Mouse (Mus musculus) frontal cortex, adult (tissue): ENCODE results near the gene Orc5.
A peak's percentile ranks its signal among the peaks of the same experiment; 100 is the strongest.
"Not testable (repeated sequence)": the region's sequence is repeated elsewhere in the genome, so short reads cannot be mapped to it uniquely, and the experiment has no call there.

Experiments used
- ATAC-seq: cut with Nextera tagmentation; 2 replicates; pipeline ENCODE4 v1.9.2; 2017; ENCODE audit warnings: mild to moderate bottlenecking, moderate library complexity, mixed read lengths; ENCODE audit not compliant: low TSS enrichment

Gene Orc5

GRCm38 (mm10) chr5:22536695-22537094 is 13.5 kb downstream of the Orc5 start:
- ATAC-seq: no peak

GRCm38 (mm10) chr5:22532571-22532970 is 17.7 kb downstream of the Orc5 start:
- no peak for ATAC-seq

DNA sequence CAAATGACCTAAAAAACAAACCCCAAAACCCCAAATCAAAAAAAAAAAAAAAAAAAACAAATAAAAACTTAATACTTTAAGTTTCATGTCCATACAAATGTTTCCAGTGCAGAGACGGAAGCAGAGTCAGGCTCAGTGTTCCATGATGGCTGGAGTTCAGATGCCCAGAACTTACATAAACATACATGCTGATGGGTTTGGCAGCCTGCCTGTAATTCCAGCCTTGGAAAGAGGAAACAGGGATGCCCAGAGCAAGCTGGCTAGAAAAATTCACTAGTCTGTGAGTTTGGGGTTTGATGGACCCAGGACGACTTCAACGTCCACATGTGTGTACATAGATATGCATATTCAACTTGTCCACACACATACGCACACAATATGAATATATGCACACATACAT is 27.6 kb downstream of the Orc5 start:
- peak; percentile 81 for ATAC-seq

- no peak for ATAC-seq
Observed at GRCm38 (mm10) chr5:22519708-22520107, 30.5 kb downstream of the Orc5 start.

DNA sequence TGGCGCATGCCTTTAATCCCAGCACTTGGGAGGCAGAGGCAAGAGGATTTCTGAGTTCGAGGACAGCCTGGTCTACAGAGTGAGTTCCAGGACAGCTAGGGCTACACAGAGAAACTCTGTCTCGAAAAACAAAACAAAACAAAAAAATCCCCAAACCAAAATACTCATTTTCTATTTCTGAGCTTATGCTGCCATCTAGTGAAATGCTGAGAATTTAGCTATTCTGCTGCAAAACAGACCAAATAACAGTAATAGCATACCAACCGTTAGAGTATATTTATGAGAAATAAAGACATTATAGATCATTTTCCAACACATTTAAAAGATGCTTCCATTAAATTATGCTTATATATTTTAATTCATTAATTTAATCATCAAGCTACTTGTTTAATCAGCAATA is 34.5 kb downstream of the Orc5 start:
- not testable (repeated sequence) for ATAC-seq

DNA sequence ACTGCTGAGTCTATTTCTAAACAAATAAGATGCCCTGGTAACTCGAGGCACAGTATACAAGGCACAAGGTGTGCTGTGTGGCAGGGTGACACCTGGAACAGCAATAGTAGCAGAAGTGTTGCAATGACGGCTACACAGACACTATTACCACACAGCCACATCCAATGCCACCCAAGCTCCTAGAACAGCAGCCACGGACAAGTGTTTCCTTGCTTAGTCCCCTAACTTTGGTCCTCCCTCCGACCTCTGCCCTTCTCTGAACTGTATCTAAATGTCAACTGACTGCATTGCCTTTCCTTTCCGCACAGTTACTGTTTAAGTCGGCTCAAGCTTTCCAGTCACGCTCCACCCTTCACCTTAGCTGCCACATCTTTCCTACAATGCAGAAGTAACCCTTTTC is 36.0 kb downstream of the Orc5 start:
- 0 out of 2 replicates have a peak, but pooled peaks have one; percentile 6 for ATAC-seq

DNA sequence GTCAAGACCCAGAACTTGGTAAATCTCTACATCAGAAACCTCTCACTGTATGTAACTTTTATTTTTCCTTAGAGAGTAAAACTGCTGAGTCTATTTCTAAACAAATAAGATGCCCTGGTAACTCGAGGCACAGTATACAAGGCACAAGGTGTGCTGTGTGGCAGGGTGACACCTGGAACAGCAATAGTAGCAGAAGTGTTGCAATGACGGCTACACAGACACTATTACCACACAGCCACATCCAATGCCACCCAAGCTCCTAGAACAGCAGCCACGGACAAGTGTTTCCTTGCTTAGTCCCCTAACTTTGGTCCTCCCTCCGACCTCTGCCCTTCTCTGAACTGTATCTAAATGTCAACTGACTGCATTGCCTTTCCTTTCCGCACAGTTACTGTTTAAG is 37.6 kb downstream of the Orc5 start:
- not testable (repeated sequence) for ATAC-seq

DNA sequence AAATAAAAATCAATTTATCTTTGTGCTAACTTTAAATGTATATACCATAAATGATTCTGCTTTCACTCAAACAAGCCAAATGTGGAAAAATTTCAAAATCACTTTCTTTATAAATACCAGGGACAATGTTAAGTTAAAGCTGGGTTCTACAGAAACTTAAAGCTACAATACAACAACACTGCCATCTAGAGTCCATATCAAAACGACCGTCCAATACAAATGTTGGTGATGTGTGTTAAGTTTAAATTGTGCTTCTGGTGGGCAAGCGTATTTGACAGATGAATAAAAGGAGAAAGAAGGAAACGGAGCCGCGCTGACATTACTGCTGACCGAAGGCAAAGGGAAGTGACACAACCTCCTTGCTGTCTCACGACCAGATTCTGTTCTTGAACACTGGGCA is 38.4 kb downstream of the Orc5 start:
- peak; percentile 53; the same call in 1 of the 2 replicates for ATAC-seq

DNA sequence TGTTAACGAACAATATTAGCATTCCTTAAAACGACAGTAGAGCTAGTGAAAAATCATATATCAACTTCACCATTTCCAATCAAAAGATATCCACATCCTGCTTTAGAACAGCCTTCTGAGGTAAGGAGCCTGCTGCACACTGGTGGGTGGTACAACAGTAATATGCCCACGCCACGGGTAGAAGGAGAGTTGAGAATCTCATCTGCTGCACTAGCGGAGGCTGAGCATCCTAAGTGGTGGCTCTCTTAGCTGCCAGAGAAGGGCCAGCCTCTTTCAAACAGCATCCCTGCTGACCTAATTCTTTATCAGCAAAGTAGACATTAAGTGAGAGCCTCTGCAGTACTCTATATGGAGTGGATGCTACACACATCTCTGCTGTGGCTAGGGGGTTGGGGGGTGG is 41.7 kb downstream of the Orc5 start:
- peak; percentile 98 for ATAC-seq

DNA sequence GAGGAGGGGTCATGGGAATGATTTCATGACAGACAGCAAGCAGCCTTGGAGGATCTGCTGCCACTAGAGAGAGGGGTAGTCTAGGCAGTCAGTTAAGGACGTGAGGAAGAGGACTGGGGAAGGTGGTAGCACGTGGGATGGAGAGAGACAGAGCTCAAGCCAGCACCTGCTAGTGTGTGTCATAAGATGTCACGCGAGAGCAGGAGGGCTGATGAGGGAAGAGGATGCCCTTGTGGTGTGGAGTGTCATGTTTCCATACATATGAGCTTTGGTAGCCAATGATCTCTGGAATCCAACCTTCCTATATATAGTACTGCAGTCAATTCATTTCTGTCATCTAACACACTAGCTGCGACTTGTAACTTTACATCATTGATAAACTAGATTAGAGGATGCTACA is 50.8 kb downstream of the Orc5 start:
- ATAC-seq: no peak

DNA sequence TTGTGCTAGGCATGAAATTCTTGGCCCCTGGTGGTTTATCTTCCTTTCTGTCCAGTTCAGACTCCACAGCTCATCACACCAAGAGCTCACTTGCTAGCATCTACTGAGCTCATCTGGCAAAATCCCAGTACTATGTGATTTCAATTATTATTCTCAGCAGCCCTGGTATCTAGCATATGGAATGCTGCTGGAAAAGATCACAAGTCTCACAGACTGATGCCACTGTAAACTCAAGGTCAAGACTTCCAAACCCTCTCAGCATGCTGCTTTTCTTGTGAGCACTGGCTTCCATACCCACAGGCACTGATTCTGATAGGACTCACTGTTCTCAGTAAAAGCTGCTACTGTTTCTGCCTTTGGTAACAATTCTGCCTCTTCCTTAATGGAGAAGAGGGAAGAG is 59.1 kb downstream of the Orc5 start:
- no peak for ATAC-seq

GRCm38 (mm10) chr5:22489091-22489490 is 61.1 kb downstream of the Orc5 start:
- ATAC-seq: no peak

- no peak for ATAC-seq
Observed at GRCm38 (mm10) chr5:22486601-22487206, 63.5 kb downstream of the Orc5 start.

GRCm38 (mm10) chr5:22485764-22486163 is 64.5 kb downstream of the Orc5 start:
- ATAC-seq: no peak

DNA sequence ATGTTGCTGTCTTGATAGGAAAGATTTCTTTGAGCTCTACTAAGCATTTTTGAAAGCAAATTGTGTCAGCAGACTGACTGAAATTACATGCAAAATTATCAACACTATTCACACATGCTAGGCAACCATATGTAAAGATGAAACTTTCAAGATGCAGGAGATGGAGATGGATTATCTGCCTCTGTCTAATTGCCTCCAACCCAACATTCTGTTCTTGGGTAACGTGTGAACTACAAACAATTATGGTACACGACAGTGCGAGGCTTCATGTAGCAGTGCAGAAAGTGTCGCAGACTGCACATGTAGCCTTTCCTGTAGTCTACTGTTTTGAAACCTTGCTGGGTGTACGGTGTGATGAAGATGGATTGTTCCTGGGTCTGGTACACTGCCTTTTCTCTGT is 67.7 kb downstream of the Orc5 start:
- peak; percentile 34; the same call in 1 of the 2 replicates for ATAC-seq

DNA sequence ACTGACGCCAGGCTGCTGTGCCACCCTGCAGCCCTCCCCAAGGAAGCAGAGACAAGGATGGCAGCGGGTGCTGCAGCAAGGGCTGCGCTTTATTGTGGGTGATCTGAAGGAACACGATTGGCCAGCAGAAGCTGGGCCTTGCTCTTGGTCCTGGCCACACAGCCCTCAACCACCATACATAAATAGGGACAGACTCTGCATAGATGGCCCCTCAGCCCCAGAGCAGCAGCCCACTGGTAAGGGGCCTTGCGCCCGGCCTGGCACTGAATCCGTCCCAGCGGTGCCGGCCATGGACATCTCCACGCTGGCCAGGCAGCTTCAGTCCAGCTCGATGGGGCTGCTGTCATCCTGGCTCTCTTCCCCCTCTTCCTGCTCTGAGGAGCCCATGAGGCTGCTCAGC is 77.8 kb downstream of the Orc5 start:
- not testable (repeated sequence) for ATAC-seq

DNA sequence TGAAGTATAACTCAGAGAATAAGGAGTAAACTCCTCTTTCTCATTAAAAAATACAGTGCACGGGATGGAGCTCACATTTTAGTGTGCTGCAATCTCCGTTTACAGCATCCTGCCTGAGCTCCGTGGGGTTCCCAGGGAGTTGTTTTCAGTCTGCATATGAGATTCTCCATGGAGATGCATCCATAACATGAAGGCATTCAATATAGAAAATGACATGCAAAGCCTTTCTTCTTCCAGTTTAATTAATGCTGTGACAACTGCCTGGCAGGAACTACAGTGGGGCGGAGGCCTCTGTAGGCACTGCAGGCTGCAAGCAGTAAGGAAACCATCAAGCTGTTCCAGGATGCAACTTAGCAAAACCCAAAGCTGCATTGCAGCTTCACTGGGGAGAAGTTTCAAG is 79.0 kb downstream of the Orc5 start:
- peak; percentile 55 for ATAC-seq

GRCm38 (mm10) chr5:22452871-22453661 is 97.2 kb downstream of the Orc5 start:
- no peak for ATAC-seq

- ATAC-seq: no peak
Observed at GRCm38 (mm10) chr5:22452452-22452851, 97.8 kb downstream of the Orc5 start.

- no peak for ATAC-seq
Observed at GRCm38 (mm10) chr5:22451764-22452163, 98.5 kb downstream of the Orc5 start.

DNA sequence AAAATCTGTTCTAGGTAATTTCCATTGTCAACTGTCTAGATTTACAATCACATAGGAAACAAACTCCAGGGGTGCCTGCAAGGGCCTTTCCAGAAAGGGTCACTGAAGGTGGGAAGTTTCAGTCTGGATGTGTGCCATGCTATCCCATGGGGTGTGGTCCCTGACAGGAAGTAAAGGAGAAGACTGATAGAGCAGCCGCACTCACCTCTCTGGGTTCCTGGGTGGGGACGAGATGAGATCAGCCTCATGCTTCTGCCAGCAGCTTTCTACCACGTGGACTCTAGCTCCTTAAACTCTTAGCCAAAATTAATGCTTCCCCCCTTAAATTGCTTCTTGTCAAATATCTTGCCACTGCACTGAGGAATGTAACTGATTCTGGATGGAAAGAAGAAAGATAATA is 100.7 kb downstream of the Orc5 start:
- ATAC-seq: no peak
